Mouse (Mus musculus): Measurements from ENCODE around the gene Ttf1. TPM values are rescaled to one million over a fixed set of nuclear protein-coding genes. Genes with fewer than 3 reads are reported as not detected.
A peak's percentile ranks its signal among the peaks of the same experiment; 100 is the strongest.

Gene Ttf1
- total and polyA plus RNA-seq, 3 experiments, result 13.5 to 15.6 TPM; not detected in 1

DNA sequence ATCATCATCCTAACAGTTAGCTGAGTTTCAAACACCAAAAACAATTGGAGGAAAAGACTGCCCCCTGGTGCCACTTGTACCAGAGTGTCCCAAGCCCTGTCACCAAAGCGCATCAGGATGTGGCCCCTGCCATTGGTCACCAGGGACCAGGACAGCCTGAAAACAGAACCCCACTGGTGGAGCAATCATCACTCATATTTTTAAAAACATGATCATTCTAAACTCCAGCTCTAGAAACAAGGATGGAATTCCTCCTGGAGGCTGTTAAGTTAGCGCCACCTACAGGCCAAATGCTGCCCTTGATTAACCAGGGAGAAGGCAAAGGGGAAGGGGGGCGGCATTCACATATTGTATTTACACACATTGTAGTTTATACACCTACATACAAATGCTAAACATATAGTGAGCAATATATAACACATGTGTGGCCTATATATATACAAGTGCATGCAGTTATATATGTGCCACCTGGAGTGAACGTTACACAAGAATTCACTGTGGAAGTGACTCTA is 7.1 kb upstream of the Ttf1 start (continued):
- no peak for TF ChIP-seq ZNF384 (IDR thresholded peaks at IDR 0.05; ENCODE audit: low read depth, low read length)
- TF ChIP-seq NRF1 (IDR thresholded peaks at IDR 0.05; ENCODE audit: insufficient read depth, low read depth, low read length, poor library complexity, severe bottlenecking), result no peak
- TF ChIP-seq ETS1 (IDR thresholded peaks at IDR 0.05; ENCODE audit: low read depth, low read length), result no peak
- TF ChIP-seq SMC3 (IDR thresholded peaks at IDR 0.05; ENCODE audit: low read depth, low read length), result peak; percentile 57
- TF ChIP-seq CTCF (IDR thresholded peaks at IDR 0.05 in 2 of 3, conservative IDR thresholded peaks at IDR 0.05 in 1 of 3; ENCODE audit: control insufficient read depth in 1 of 3, insufficient read depth in 1 of 3, low read depth in 2 of 3, low read length in 3 of 3, poor library complexity in 1 of 3, severe bottlenecking in 1 of 3), result peak; percentile 78 to 83 (median 80)
- TF ChIP-seq POLR2AphosphoS2 (IDR thresholded peaks at IDR 0.05; ENCODE audit: low read length), result no peak
- no peak for TF ChIP-seq ELF1 (IDR thresholded peaks at IDR 0.05; ENCODE audit: low read depth, low read length)

GRCm38 (mm10) chr2:29053802-29054544 is 6.1 kb upstream of the Ttf1 start:
- no peaks in the 10 kb centered on the region for H3K27me3 ChIP-seq (ENCODE audit: control insufficient read depth in 1 of 2, insufficient read depth in 2 of 2, low read length in 2 of 2)
- DNase-seq (ENCODE audit: low read depth, low spot score), result peak; percentile 88
- H3K9ac ChIP-seq (ENCODE audit: control insufficient read depth, low read depth, low read length, poor library complexity, severe bottlenecking), result peak overlapping the region; percentile 77
- no peak overlapping the region for H3K27ac ChIP-seq (ENCODE audit: control insufficient read depth, low read depth, low read length)
- H3K4me1 ChIP-seq (ENCODE audit: control insufficient read depth in 1 of 2, insufficient read depth in 2 of 2, low read length in 2 of 2), result peaks cover 0 to 8% of the 10 kb centered on the region in 2 experiments; a peak in 2 of 4 replicates
- no peaks in the 10 kb centered on the region for H3K9me3 ChIP-seq (replicated peaks; ENCODE audit: insufficient read depth, low read length)
- peak overlapping the region; percentile 59 to 67 for H3K4me3 ChIP-seq (ENCODE audit: control insufficient read depth in 1 of 2, insufficient read depth in 1 of 2, low read depth in 2 of 2, low read length in 2 of 2)
- H3K79me2 ChIP-seq (ENCODE audit: control insufficient read depth, insufficient read depth, low read length, poor library complexity), result no peaks in the 10 kb centered on the region; the same call in 1 of the 2 replicates
- peaks cover 0 to 4% of the 10 kb centered on the region in 2 experiments; a peak in 2 of 4 replicates for H3K36me3 ChIP-seq (ENCODE audit: control insufficient read depth in 1 of 2, insufficient read depth in 2 of 2, low read length in 2 of 2)
- TF ChIP-seq MXI1 (IDR thresholded peaks at IDR 0.05; ENCODE audit: low read depth, low read length) (peak; percentile 93), RAD21 (IDR thresholded peaks at IDR 0.05; ENCODE audit: low read depth, low read length) (peak; percentile 80), RCOR1 (IDR thresholded peaks at IDR 0.05; ENCODE audit: low read depth, low read length) (no peak), ZNF384 (IDR thresholded peaks at IDR 0.05; ENCODE audit: low read depth, low read length) (no peak), HCFC1 (IDR thresholded peaks at IDR 0.05; ENCODE audit: low read depth, low read length) (no peak), MAX (IDR thresholded peaks at IDR 0.05; ENCODE audit: low read length) (peak; percentile 12; the same call in 1 of the 2 replicates), GATA1 (IDR thresholded peaks at IDR 0.05; ENCODE audit: low read depth, low read length) (no peak), SIN3A (IDR thresholded peaks at IDR 0.05; ENCODE audit: low read length) (peak; percentile 81), TCF12 (IDR thresholded peaks at IDR 0.05; ENCODE audit: low read depth, low read length) (no peak), ZC3H11A (IDR thresholded peaks at IDR 0.05; ENCODE audit: low read depth, low read length) (peak; percentile 47), E2F4 (IDR thresholded peaks at IDR 0.05; ENCODE audit: borderline replicate concordance, low read depth, low read length) (no peak), UBTF (IDR thresholded peaks at IDR 0.05; ENCODE audit: borderline replicate concordance, insufficient read depth, low read depth, low read length) (no peak), NELFE (IDR thresholded peaks at IDR 0.05; ENCODE audit: low read depth, low read length) (no peak), USF2 (IDR thresholded peaks at IDR 0.05; ENCODE audit: borderline replicate concordance in 1 of 2, insufficient read depth in 1 of 2, low read depth in 1 of 2, low read length in 2 of 2) (no peak), ETS1 (IDR thresholded peaks at IDR 0.05; ENCODE audit: low read depth, low read length) (no peak), USF1 (IDR thresholded peaks at IDR 0.05; ENCODE audit: low read depth, low read length) (no peak), EP300 (IDR thresholded peaks at IDR 0.05; ENCODE audit: low read depth in 1 of 2, low read length in 2 of 2) (no peak), BHLHE40 (IDR thresholded peaks at IDR 0.05; ENCODE audit: borderline replicate concordance, low read depth, low read length) (no peak), CHD2 (IDR thresholded peaks at IDR 0.05; ENCODE audit: low read length) (no peak), ZKSCAN1 (IDR thresholded peaks at IDR 0.05; ENCODE audit: low read depth, low read length) (no peak), SMC3 (IDR thresholded peaks at IDR 0.05; ENCODE audit: low read depth, low read length) (peak; percentile 56), MAFK (IDR thresholded peaks at IDR 0.05; ENCODE audit: borderline replicate concordance, low read depth, low read length) (no peak), POLR2AphosphoS2 (IDR thresholded peaks at IDR 0.05; ENCODE audit: low read length) (no peak), TAL1 (IDR thresholded peaks at IDR 0.05; ENCODE audit: low read length) (no peak), MAZ (IDR thresholded peaks at IDR 0.05; ENCODE audit: low read depth, low read length) (no peak), NRF1 (IDR thresholded peaks at IDR 0.05; ENCODE audit: insufficient read depth, low read depth, low read length, poor library complexity, severe bottlenecking) (no peak), KAT2A (conservative IDR thresholded peaks at IDR 0.05; ENCODE audit: low read depth, low read length) (no peak), JUND (IDR thresholded peaks at IDR 0.05; ENCODE audit: low read depth, low read length) (no peak), MEF2A (IDR thresholded peaks at IDR 0.05; ENCODE audit: extremely low read depth, insufficient replicate concordance, low read depth, low read length, poor library complexity, severe bottlenecking) (no peak), MYB (IDR thresholded peaks at IDR 0.05; ENCODE audit: low read depth, low read length) (no peak)

All from MEL (cell line).